Mouse (Mus musculus): Measurements from ENCODE around the gene Ak5. TPM values are rescaled to one million over a fixed set of nuclear protein-coding genes. Genes with fewer than 3 reads are reported as not detected.

Gene Ak5
- polyA plus RNA-seq, 1 experiment from 2014 or later: 3.2 TPM

DNA sequence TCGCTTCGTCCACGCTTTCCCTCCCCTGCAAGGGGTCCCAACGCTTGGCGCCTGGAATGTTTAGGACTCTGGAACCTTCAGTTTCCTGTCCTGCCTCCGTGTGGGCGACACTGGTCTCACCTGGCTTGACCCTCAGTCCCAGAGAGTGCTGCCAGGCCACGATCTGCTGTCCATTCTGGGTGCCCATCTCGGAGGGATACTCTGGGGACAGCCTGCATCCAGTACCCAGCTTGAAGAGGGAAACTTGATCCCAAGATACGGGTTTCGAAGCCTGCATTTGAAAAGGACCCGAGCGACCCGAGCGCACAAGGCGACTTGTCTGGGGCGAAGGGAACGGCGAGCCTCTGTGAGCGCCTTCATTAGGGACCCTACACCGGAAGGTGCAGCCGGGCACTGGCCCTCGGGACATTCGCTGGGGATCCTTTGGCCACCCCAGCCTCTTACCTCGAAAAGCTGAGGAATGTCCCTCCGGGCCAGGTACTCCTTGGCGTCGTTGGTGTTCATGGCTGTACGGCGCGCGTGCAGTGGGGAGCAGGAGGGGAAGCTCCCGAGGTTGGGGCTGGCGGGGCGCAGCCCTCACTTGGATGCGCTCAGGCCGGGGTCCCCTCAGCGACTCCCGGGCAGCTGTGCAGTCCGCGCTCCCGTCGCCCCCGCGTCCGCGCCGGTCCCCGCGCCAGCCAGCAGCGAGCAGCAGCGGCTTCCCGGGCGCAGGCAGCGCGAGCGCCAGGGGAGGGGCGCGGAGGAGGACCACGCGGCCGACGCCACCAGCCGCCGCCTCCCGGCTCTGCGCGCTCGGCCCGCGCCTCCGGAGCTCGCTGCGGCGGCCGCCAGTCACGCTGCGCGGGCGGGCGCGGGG, 576 bp downstream of the Ak5 start:
- Histone ChIP-seq H3K9me3 (ENCODE audit: control insufficient read depth, low read length) (no peaks in the 10 kb centered on the region), H3K36me3 (ENCODE audit: control insufficient read depth, insufficient read depth, low read length) (no peaks in the 10 kb centered on the region), H3K4me3 (ENCODE audit: low read depth, low read length) (peak overlapping the region; percentile 44), H3K27ac (ENCODE audit: low read depth) (no peak overlapping the region), H3K27me3 (replicated peaks; ENCODE audit: control insufficient read depth, insufficient read depth, low read length) (peaks cover 14% of the 10 kb centered on the region; the same call in 1 of the 2 replicates), H3K4me1 (replicated peaks; ENCODE audit: control insufficient read depth, insufficient read depth, low read length) (peaks cover 5% of the 10 kb centered on the region), H3K4me2 (ENCODE audit: low read length) (peak overlapping the region; percentile 99), H3K9ac (ENCODE audit: low read length) (peak overlapping the region; percentile 22)
- DNase-seq (ENCODE audit: low spot score) (peak; percentile 79), ATAC-seq (replicated peaks; ENCODE audit: low FRiP score, low TSS enrichment, low read depth) (peak; percentile 70; the same call in 1 of the 2 replicates)
- WGBS: under 1% methylated on average over 64 of the region's 82 CpGs

DNA sequence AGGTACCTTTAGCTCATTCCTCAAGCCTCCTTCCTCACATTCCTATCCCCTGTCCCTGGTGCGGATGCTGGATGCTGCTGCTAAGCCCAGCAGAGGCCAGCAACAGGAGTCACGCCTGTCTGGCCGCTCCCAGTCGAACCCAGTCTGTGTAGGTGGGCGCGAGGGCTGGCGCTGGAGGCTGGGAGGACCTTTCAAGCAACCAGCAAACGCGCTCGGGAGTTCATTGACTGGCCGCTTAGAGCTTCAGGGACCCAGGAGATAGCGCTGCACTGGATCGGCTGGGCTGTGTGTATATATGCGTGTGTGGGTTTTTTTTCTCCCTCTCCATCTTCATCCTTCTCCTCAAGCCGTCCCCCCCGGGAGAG, 1.2 kb downstream of the Ak5 start:
- Histone ChIP-seq H3K27ac (ENCODE audit: low read depth) (no peak overlapping the region), H3K9ac (ENCODE audit: low read length) (no peak overlapping the region; the same call in 1 of the 2 replicates), H3K36me3 (ENCODE audit: control insufficient read depth, insufficient read depth, low read length) (no peaks in the 10 kb centered on the region), H3K4me1 (replicated peaks; ENCODE audit: control insufficient read depth, insufficient read depth, low read length) (peaks cover 5% of the 10 kb centered on the region), H3K9me3 (ENCODE audit: control insufficient read depth, low read length) (no peaks in the 10 kb centered on the region), H3K4me2 (ENCODE audit: low read length) (peak overlapping the region; percentile 99), H3K27me3 (replicated peaks; ENCODE audit: control insufficient read depth, insufficient read depth, low read length) (peaks cover 14% of the 10 kb centered on the region; the same call in 1 of the 2 replicates), H3K4me3 (ENCODE audit: low read depth, low read length) (peak overlapping the region; percentile 44)
- 1% methylated on average over 16 of the region's 16 CpGs for WGBS
- peak; percentile 51; the same call in 1 of the 2 replicates for ATAC-seq (replicated peaks; ENCODE audit: low FRiP score, low TSS enrichment, low read depth)
- peak; percentile 63 for DNase-seq (ENCODE audit: low spot score)

DNA sequence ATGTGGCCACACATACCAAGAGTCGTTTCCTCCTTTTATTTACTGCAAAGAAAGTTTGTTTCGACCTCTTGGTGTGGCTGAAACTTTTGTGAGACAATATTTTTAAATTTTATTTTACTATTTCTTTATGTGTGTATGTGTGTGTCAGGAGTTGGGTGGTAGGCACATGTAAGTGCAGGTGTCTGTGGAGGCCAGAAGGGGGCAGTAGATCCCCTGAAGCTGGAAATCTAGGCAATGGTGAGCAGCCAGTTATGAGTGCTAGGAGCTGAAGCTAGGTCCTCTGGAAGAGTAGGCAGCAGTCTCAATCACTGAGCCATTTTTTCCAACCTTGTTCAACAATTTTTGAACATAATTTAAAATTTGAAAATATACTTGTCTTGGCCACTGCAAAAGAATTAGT, 9.6 kb downstream of the Ak5 start:
- WGBS: 87% methylated on average over 2 of the region's 2 CpGs
- no peak overlapping the region for H3K9ac ChIP-seq (ENCODE audit: low read length)
- H3K27me3 ChIP-seq (replicated peaks; ENCODE audit: control insufficient read depth, insufficient read depth, low read length): no peaks in the 10 kb centered on the region
- no peak overlapping the region for H3K4me3 ChIP-seq (ENCODE audit: low read depth, low read length)
- no peak overlapping the region for H3K4me2 ChIP-seq (ENCODE audit: low read length)
- DNase-seq (ENCODE audit: low spot score): no peak
- no peak for ATAC-seq (replicated peaks; ENCODE audit: low FRiP score, low TSS enrichment, low read depth)
- H3K4me1 ChIP-seq (replicated peaks; ENCODE audit: control insufficient read depth, insufficient read depth, low read length): no peaks in the 10 kb centered on the region
- H3K9me3 ChIP-seq (ENCODE audit: control insufficient read depth, low read length): no peaks in the 10 kb centered on the region
- H3K27ac ChIP-seq (ENCODE audit: low read depth): no peak overlapping the region
- no peaks in the 10 kb centered on the region for H3K36me3 ChIP-seq (ENCODE audit: control insufficient read depth, insufficient read depth, low read length)

DNA sequence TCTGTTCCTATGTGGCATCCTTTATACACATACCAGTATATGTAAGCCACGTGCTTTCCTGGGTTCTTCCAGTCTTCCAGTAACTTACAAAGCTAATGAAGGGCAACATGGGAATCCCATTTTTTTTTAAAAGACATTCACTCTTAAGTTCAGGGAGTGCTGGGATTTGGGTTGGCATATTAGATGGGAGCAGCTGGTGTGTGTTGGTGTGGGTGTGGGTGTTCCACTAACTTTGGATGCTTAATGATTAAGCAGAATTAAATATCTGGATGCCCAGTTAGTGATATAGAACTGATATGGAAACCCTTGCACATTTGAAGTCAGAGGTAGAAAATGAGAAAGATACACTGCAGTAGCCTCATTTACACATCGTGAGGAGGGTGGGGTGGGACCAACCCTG, 16.2 kb downstream of the Ak5 start:
- no peak overlapping the region for H3K9ac ChIP-seq (ENCODE audit: low read length)
- no peaks in the 10 kb centered on the region for H3K4me1 ChIP-seq (replicated peaks; ENCODE audit: control insufficient read depth, insufficient read depth, low read length)
- no peak for ATAC-seq (replicated peaks; ENCODE audit: low FRiP score, low TSS enrichment, low read depth)
- no peak overlapping the region for H3K4me3 ChIP-seq (ENCODE audit: low read depth, low read length)
- H3K27ac ChIP-seq (ENCODE audit: low read depth): no peak overlapping the region
- DNase-seq (ENCODE audit: low spot score): no peak
- no peaks in the 10 kb centered on the region for H3K9me3 ChIP-seq (ENCODE audit: control insufficient read depth, low read length)
- no peaks in the 10 kb centered on the region for H3K27me3 ChIP-seq (replicated peaks; ENCODE audit: control insufficient read depth, insufficient read depth, low read length)
- H3K4me2 ChIP-seq (ENCODE audit: low read length): no peak overlapping the region
- WGBS: 86% methylated on average over 2 of the region's 2 CpGs
- no peaks in the 10 kb centered on the region for H3K36me3 ChIP-seq (ENCODE audit: control insufficient read depth, insufficient read depth, low read length)

DNA sequence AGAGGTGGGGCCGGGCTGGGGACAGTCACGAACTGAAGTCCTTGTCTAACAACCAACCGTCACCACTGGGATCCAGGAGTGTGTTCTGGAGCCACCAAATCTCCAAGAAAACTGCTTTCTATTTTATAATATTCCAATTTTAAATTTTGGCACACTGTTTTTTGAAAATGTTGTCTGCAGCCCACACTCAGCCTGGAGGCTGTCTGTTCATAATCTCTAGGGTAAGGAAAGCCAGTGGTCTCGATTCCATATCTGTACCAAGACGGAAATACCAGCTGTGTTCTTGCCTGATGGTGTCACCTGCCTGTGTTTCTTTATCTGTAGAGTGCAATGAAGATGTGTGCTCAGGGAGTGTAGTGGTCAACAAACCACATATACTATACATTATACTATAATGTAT, 23.6 kb downstream of the Ak5 start:
- Histone ChIP-seq H3K4me2 (ENCODE audit: low read length) (no peak overlapping the region), H3K36me3 (ENCODE audit: control insufficient read depth, insufficient read depth, low read length) (no peaks in the 10 kb centered on the region), H3K4me3 (ENCODE audit: low read depth, low read length) (no peak overlapping the region), H3K9me3 (ENCODE audit: control insufficient read depth, low read length) (no peaks in the 10 kb centered on the region), H3K4me1 (replicated peaks; ENCODE audit: control insufficient read depth, insufficient read depth, low read length) (no peaks in the 10 kb centered on the region), H3K9ac (ENCODE audit: low read length) (no peak overlapping the region), H3K27me3 (replicated peaks; ENCODE audit: control insufficient read depth, insufficient read depth, low read length) (no peaks in the 10 kb centered on the region), H3K27ac (ENCODE audit: low read depth) (no peak overlapping the region)
- no peak for DNase-seq (ENCODE audit: low spot score)
- 85% methylated on average over 5 of the region's 5 CpGs for WGBS
- ATAC-seq (replicated peaks; ENCODE audit: low FRiP score, low TSS enrichment, low read depth): no peak

DNA sequence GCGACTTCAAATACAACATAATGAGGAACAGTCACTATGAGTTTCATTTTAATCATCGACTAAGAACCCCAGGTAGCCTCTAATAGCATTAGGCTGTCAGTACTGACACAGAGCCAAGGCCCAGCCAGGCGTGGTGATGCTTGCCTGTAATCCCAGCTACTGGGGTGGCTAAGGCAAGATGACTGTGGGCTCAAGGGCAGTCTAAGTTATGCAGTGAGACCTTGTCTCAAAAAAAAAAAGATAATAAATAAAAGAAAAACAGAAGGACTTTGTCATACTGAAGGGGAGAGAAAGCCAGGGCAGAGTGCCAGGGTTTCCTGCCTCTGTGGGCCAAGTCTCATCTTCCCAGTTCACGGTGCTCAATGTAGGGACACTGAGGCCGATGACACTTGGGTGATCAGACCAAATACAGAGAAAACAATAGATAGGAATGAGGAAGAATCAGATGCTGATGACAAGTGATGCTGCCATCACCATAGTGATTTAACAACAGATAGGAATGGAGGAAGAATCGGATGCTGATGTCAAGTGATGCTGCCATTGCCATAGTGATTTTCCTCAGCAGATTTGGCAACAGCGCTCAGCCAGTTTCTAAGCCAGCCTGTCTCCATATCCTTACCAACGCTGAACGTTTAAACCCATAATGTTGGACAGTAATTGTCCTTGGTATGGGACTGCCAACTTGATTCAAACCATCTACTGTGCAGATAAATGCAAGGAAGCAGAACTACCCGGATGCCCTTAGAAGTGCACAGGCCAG, 42.9 kb downstream of the Ak5 start:
- H3K9ac ChIP-seq (ENCODE audit: low read length): no peak overlapping the region
- no peaks in the 10 kb centered on the region for H3K27me3 ChIP-seq (replicated peaks; ENCODE audit: control insufficient read depth, insufficient read depth, low read length)
- H3K4me3 ChIP-seq (ENCODE audit: low read depth, low read length): no peak overlapping the region
- H3K27ac ChIP-seq (ENCODE audit: low read depth): no peak overlapping the region
- DNase-seq (ENCODE audit: low spot score) (no peak), ATAC-seq (replicated peaks; ENCODE audit: low FRiP score, low TSS enrichment, low read depth) (no peak)
- H3K4me2 ChIP-seq (ENCODE audit: low read length): no peak overlapping the region
- WGBS: 85% methylated on average over 10 of the region's 10 CpGs
- no peaks in the 10 kb centered on the region for H3K4me1 ChIP-seq (replicated peaks; ENCODE audit: control insufficient read depth, insufficient read depth, low read length)
- H3K9me3 ChIP-seq (ENCODE audit: control insufficient read depth, low read length): no peaks in the 10 kb centered on the region
- H3K36me3 ChIP-seq (ENCODE audit: control insufficient read depth, insufficient read depth, low read length): no peaks in the 10 kb centered on the region

DNA sequence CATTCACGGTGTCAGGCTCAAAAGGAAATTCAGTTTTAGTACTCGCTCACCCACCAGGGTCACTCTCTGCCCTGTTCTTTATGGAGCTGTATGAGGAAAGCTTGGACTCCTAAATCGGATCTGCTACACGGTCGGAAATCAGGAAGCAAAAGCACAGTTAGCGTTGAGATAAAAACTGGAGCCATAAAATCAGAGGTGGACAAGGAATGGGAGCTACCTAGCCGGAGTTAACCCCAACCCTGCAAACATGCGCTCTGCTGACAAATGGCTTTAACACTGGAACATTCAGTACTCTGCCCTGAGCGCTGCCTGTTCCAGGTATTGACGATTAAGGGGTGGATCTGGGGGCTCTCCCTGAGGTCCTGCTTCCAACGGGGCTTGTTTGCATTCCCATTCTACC, 47.6 kb downstream of the Ak5 start:
- Histone ChIP-seq H3K36me3 (ENCODE audit: control insufficient read depth, insufficient read depth, low read length) (no peaks in the 10 kb centered on the region), H3K9ac (ENCODE audit: low read length) (no peak overlapping the region), H3K4me3 (ENCODE audit: low read depth, low read length) (no peak overlapping the region), H3K27me3 (replicated peaks; ENCODE audit: control insufficient read depth, insufficient read depth, low read length) (no peaks in the 10 kb centered on the region), H3K4me1 (replicated peaks; ENCODE audit: control insufficient read depth, insufficient read depth, low read length) (no peaks in the 10 kb centered on the region), H3K27ac (ENCODE audit: low read depth) (no peak overlapping the region), H3K9me3 (ENCODE audit: control insufficient read depth, low read length) (no peaks in the 10 kb centered on the region), H3K4me2 (ENCODE audit: low read length) (0 out of 2 replicates have a peak overlapping the region, but pooled peaks have one; percentile 14)
- ATAC-seq (replicated peaks; ENCODE audit: low FRiP score, low TSS enrichment, low read depth) (no peak), DNase-seq (ENCODE audit: low spot score) (no peak)
- WGBS: 46% methylated on average over 11 of the region's 11 CpGs

DNA sequence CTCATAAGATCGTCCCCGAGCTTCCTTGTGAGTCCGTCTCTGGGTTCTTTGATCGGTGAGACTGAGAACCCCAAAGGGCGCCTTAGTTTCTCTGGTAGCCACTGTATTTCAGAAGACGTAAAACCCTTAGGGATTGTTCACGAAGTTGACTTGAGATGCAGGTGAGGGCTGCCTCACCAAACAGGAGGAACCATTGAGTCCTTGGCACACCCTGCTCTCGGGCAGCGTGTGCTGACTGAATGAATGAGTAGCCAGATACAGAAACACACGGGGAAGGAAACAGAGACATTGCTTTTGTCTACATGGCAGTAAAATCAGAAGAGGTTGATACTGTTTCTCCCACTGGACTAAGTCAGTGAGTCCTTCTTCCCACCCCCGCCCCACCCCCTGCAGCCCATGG, 48.1 kb downstream of the Ak5 start:
- no peaks in the 10 kb centered on the region for H3K4me1 ChIP-seq (replicated peaks; ENCODE audit: control insufficient read depth, insufficient read depth, low read length)
- H3K4me2 ChIP-seq (ENCODE audit: low read length): 0 out of 2 replicates have a peak overlapping the region, but pooled peaks have one; percentile 14
- no peaks in the 10 kb centered on the region for H3K9me3 ChIP-seq (ENCODE audit: control insufficient read depth, low read length)
- no peak overlapping the region for H3K27ac ChIP-seq (ENCODE audit: low read depth)
- no peak overlapping the region for H3K9ac ChIP-seq (ENCODE audit: low read length)
- ATAC-seq (replicated peaks; ENCODE audit: low FRiP score, low TSS enrichment, low read depth): no peak
- WGBS: 85% methylated on average over 11 of the region's 11 CpGs
- no peaks in the 10 kb centered on the region for H3K27me3 ChIP-seq (replicated peaks; ENCODE audit: control insufficient read depth, insufficient read depth, low read length)
- H3K4me3 ChIP-seq (ENCODE audit: low read depth, low read length): no peak overlapping the region
- DNase-seq (ENCODE audit: low spot score): no peak
- H3K36me3 ChIP-seq (ENCODE audit: control insufficient read depth, insufficient read depth, low read length): no peaks in the 10 kb centered on the region
